Mouse (Mus musculus) MEL (cell line): ENCODE results near the gene Tsen54. TPM values are rescaled to one million over a fixed set of nuclear protein-coding genes. Genes with fewer than 3 reads are reported as not detected.

Experiments used
- DNase-seq: peaks from one replicate; pipeline ENCODE4 v3.0.0; 2011; ENCODE audit warnings: low read depth, low spot score
- H3K27ac ChIP-seq: 2 replicates; pipeline ENCODE4 v1.5.1; 2012; ENCODE audit warnings: low read depth, mild to moderate bottlenecking, control low read depth, low read length, moderate library complexity; ENCODE audit not compliant: control insufficient read depth
- H3K27me3 ChIP-seq, 2 experiments: fragments of 150-350 bp in 1 of 2; sonication (generic) in 1 of 2; 2 replicates each; pipeline ENCODE4 v1.6.1; 2012; ENCODE audit warnings: low read length in 2 of 2, mild to moderate bottlenecking in 2 of 2, improper control_type of control experiment in 1 of 2, moderate library complexity in 1 of 2; ENCODE audit not compliant: insufficient read depth in 2 of 2, control insufficient read depth in 1 of 2
- H3K36me3 ChIP-seq, 2 experiments: 2 replicates each; pipeline ENCODE4 v1.6.1; 2012 to 2014; ENCODE audit warnings: low read length in 2 of 2, improper control_type of control experiment in 1 of 2, inconsistent platforms in 1 of 2, mild to moderate bottlenecking in 1 of 2; ENCODE audit not compliant: insufficient read depth in 2 of 2, control insufficient read depth in 1 of 2
- H3K4me1 ChIP-seq, 2 experiments: fragments of 150-350 bp in 1 of 2; sonication (generic) in 1 of 2; 2 replicates each; pipeline ENCODE4 v1.6.1; 2012; ENCODE audit warnings: low read length in 2 of 2, improper control_type of control experiment in 1 of 2, mild to moderate bottlenecking in 1 of 2; ENCODE audit not compliant: insufficient read depth in 2 of 2, control insufficient read depth in 1 of 2
- H3K4me3 ChIP-seq, 2 experiments: fragments of 150-350 bp in 1 of 2; sonication (generic) in 1 of 2; 2 replicates each; pipeline ENCODE4 v1.5.1; 2012; ENCODE audit warnings: low read depth in 2 of 2, low read length in 2 of 2, mild to moderate bottlenecking in 2 of 2, moderate library complexity in 2 of 2, control low read depth in 1 of 2, improper control_type of control experiment in 1 of 2; ENCODE audit not compliant: control insufficient read depth in 1 of 2, insufficient read depth in 1 of 2
- H3K79me2 ChIP-seq: 2 replicates; pipeline ENCODE4 v1.6.1; 2012; ENCODE audit warnings: mild to moderate bottlenecking, low read length, moderate library complexity; ENCODE audit not compliant: control insufficient read depth, poor library complexity, insufficient read depth
- H3K9ac ChIP-seq: 2 replicates; pipeline ENCODE4 v1.6.1; 2012; ENCODE audit warnings: low read depth, mild to moderate bottlenecking, control low read depth, low read length, moderate library complexity; ENCODE audit not compliant: control insufficient read depth, poor library complexity, severe bottlenecking
- H3K9me3 ChIP-seq: fragments of 150-350 bp; sonication (generic); replicated peaks from 2 replicates; pipeline ENCODE4 v1.6.1; 2012; ENCODE audit warnings: mild to moderate bottlenecking, low read length, improper control_type of control experiment, moderate library complexity; ENCODE audit not compliant: insufficient read depth
- BHLHE40 ChIP-seq: IDR thresholded peaks from 2 replicates; pipeline ENCODE4 v1.6.1; 2012; ENCODE audit warnings: low read depth, mild to moderate bottlenecking, inconsistent platforms, low read length, improper control_type of control experiment, borderline replicate concordance
- CTCF ChIP-seq, 3 experiments: IDR thresholded peaks in 2 of 3; conservative IDR thresholded peaks in 1 of 3; 2 replicates each; pipeline ENCODE4 v1.5.1; 2011 to 2012; ENCODE audit warnings: low read length in 3 of 3, low read depth in 2 of 3, mild to moderate bottlenecking in 2 of 3, improper control_type of control experiment in 1 of 3, inconsistent platforms in 1 of 3, mixed read lengths in 1 of 3, moderate library complexity in 1 of 3; ENCODE audit not compliant: control insufficient read depth in 1 of 3, insufficient read depth in 1 of 3, poor library complexity in 1 of 3, severe bottlenecking in 1 of 3
- E2F4 ChIP-seq: IDR thresholded peaks from 2 replicates; pipeline ENCODE4 v1.6.1; 2011; ENCODE audit warnings: low read depth, low read length, improper control_type of control experiment, borderline replicate concordance
- ELF1 ChIP-seq: IDR thresholded peaks from 2 replicates; pipeline ENCODE4 v1.6.1; 2014; ENCODE audit warnings: low read depth, mild to moderate bottlenecking, inconsistent platforms, low read length, improper control_type of control experiment, moderate library complexity
- EP300 ChIP-seq, 2 experiments: IDR thresholded peaks; 2 replicates each; pipeline ENCODE4 v1.6.1; 2011; ENCODE audit warnings: improper control_type of control experiment in 2 of 2, low read length in 2 of 2, low read depth in 1 of 2, mild to moderate bottlenecking in 1 of 2
- GATA1 ChIP-seq: IDR thresholded peaks from 2 replicates; pipeline ENCODE4 v1.6.1; 2011; ENCODE audit warnings: low read depth, low read length, improper control_type of control experiment
- HCFC1 ChIP-seq: IDR thresholded peaks from 2 replicates; pipeline ENCODE4 v1.6.1; 2012; ENCODE audit warnings: low read depth, mild to moderate bottlenecking, inconsistent platforms, low read length, improper control_type of control experiment, moderate library complexity
- JUND ChIP-seq: IDR thresholded peaks from 2 replicates; pipeline ENCODE4 v1.6.1; 2011; ENCODE audit warnings: low read depth, mild to moderate bottlenecking, improper control_type of control experiment, low read length
- MAX ChIP-seq: IDR thresholded peaks from 2 replicates; pipeline ENCODE4 v1.6.1; 2011; ENCODE audit warnings: low read length, improper control_type of control experiment
- MAZ ChIP-seq: IDR thresholded peaks from 2 replicates; pipeline ENCODE4 v1.6.1; 2012; ENCODE audit warnings: low read depth, mild to moderate bottlenecking, inconsistent platforms, low read length, improper control_type of control experiment
- MEF2A ChIP-seq: IDR thresholded peaks from 2 replicates; pipeline ENCODE4 v1.6.1; 2014; ENCODE audit warnings: low read depth, mild to moderate bottlenecking, inconsistent platforms, low read length, improper control_type of control experiment; ENCODE audit not compliant: poor library complexity, insufficient replicate concordance, severe bottlenecking; ENCODE audit errors: extremely low read depth
- MXI1 ChIP-seq: IDR thresholded peaks from 2 replicates; pipeline ENCODE4 v1.6.1; 2011; ENCODE audit warnings: mild to moderate bottlenecking, low read depth, low read length, improper control_type of control experiment
- NRF1 ChIP-seq: IDR thresholded peaks from 2 replicates; pipeline ENCODE4 v1.6.1; 2014; ENCODE audit warnings: low read depth, mild to moderate bottlenecking, inconsistent platforms, low read length, improper control_type of control experiment, moderate library complexity; ENCODE audit not compliant: poor library complexity, insufficient read depth, severe bottlenecking
- POLR2A ChIP-seq, 2 experiments: IDR thresholded peaks; 2 replicates each; pipeline ENCODE4 v1.6.1; 2011 to 2012; ENCODE audit warnings: low read length in 2 of 2, mild to moderate bottlenecking in 2 of 2, control low read depth in 1 of 2, improper control_type of control experiment in 1 of 2, low read depth in 1 of 2, moderate library complexity in 1 of 2; ENCODE audit not compliant: control insufficient read depth in 1 of 2, insufficient read depth in 1 of 2, poor library complexity in 1 of 2
- SIN3A ChIP-seq: IDR thresholded peaks from 2 replicates; pipeline ENCODE4 v1.6.1; 2012; ENCODE audit warnings: low read length, improper control_type of control experiment, inconsistent platforms
- UBTF ChIP-seq: IDR thresholded peaks from 2 replicates; pipeline ENCODE4 v1.6.1; 2012; ENCODE audit warnings: low read depth, mild to moderate bottlenecking, inconsistent platforms, low read length, improper control_type of control experiment, moderate library complexity, borderline replicate concordance; ENCODE audit not compliant: insufficient read depth
- USF1 ChIP-seq: IDR thresholded peaks from 2 replicates; pipeline ENCODE4 v1.6.1; 2014; ENCODE audit warnings: low read depth, mild to moderate bottlenecking, inconsistent platforms, low read length, improper control_type of control experiment, moderate library complexity
- ZC3H11A ChIP-seq: IDR thresholded peaks from 2 replicates; pipeline ENCODE4 v1.6.1; 2012; ENCODE audit warnings: low read depth, mild to moderate bottlenecking, inconsistent platforms, low read length, improper control_type of control experiment
- ZKSCAN1 ChIP-seq: IDR thresholded peaks from 2 replicates; pipeline ENCODE4 v1.6.1; 2012; ENCODE audit warnings: low read depth, mild to moderate bottlenecking, inconsistent platforms, low read length, improper control_type of control experiment, moderate library complexity
- ZMIZ1 ChIP-seq: IDR thresholded peaks from 2 replicates; pipeline ENCODE4 v1.6.1; 2012; ENCODE audit warnings: low read depth, mild to moderate bottlenecking, inconsistent platforms, low read length, improper control_type of control experiment, moderate library complexity
- polyA plus RNA-seq, 2 experiments: library from polyadenylated mRNA; stranded (reverse) in 1 of 2; unstranded in 1 of 2; fragments of >175 nt in 1 of 2; fragments of >200 nt in 1 of 2; gene quantifications; 2 replicates each; pipeline versions ENCODE4 v1.2.1 to v1.2.4; 2012; ENCODE audit warnings: low replicate concordance in 2 of 2, low read depth in 1 of 2; ENCODE audit not compliant: insufficient read length in 2 of 2, insufficient read depth in 1 of 2, missing spikeins in 1 of 2
- total RNA-seq: library from RNA; depleted of rRNA; stranded (reverse); fragments of 300-350 nt; gene quantifications from 2 replicates; pipeline ENCODE4 v1.2.3, GENCODE M21; 2012

The Tsen54 gene
- total and polyA plus RNA-seq, 3 experiments = 55.8 to 72.0 TPM; not detected in 1

GRCm38 (mm10) chr11:115779038-115779571, 35.4 kb upstream of the Tsen54 start:
- peak overlapping the region; percentile 29 for H3K9ac ChIP-seq
- peak; percentile 50 for DNase-seq
- H3K36me3 ChIP-seq = peaks cover 0 to 9% of the 10 kb centered on the region in 2 experiments; a peak in 3 of 4 replicates
- peak overlapping the region; percentile 33 for H3K27ac ChIP-seq
- H3K4me3 ChIP-seq = no peak overlapping the region
- no peaks in the 10 kb centered on the region for H3K27me3 ChIP-seq
- peak; percentile 17; the same call in 1 of the 2 replicates for TF ChIP-seq ELF1
- no peak for TF ChIP-seq HCFC1
- no peak for TF ChIP-seq SIN3A
- no peak; the same call in 1 of the 2 replicates for TF ChIP-seq GATA1
- no peak for TF ChIP-seq MXI1
- no peak for TF ChIP-seq USF1
- peak in 1 of 2 experiments; percentile 28; a peak in 1 of 4 replicates for TF ChIP-seq EP300 (IDR thresholded peaks at IDR 0.05; ENCODE audit: low read depth in 1 of 2, low read length in 2 of 2)
- no peak for TF ChIP-seq ZMIZ1
- TF ChIP-seq E2F4 = no peak
- no peak for TF ChIP-seq MAZ
- H3K9me3 ChIP-seq = no peaks in the 10 kb centered on the region
- no peaks in the 10 kb centered on the region; the same call in 1 of the 2 replicates for H3K79me2 ChIP-seq
- H3K4me1 ChIP-seq = peaks cover 11 to 14% of the 10 kb centered on the region in 2 experiments; a peak in 3 of 4 replicates

- no peak overlapping the region for H3K9ac ChIP-seq
- H3K4me1 ChIP-seq = peaks cover 9 to 14% of the 10 kb centered on the region in 2 experiments; a peak in 3 of 4 replicates
- no peaks in the 10 kb centered on the region for H3K27me3 ChIP-seq
- H3K36me3 ChIP-seq = peaks cover 0 to 9% of the 10 kb centered on the region in 2 experiments; a peak in 3 of 4 replicates
- no peaks in the 10 kb centered on the region for H3K9me3 ChIP-seq
- H3K27ac ChIP-seq = no peak overlapping the region
- no peak for TF ChIP-seq ZC3H11A
- TF ChIP-seq MAX = no peak
- TF ChIP-seq SIN3A = no peak
- no peak for TF ChIP-seq JUND
- no peak for TF ChIP-seq ZKSCAN1
- TF ChIP-seq UBTF = no peak
- no peak for TF ChIP-seq BHLHE40
- TF ChIP-seq POLR2A (IDR thresholded peaks at IDR 0.05; ENCODE audit: control insufficient read depth in 1 of 2, insufficient read depth in 1 of 2, low read depth in 1 of 2, low read length in 2 of 2, poor library complexity in 1 of 2) = no peak
- no peak for TF ChIP-seq CTCF (IDR thresholded peaks at IDR 0.05 in 2 of 3, conservative IDR thresholded peaks at IDR 0.05 in 1 of 3; ENCODE audit: control insufficient read depth in 1 of 3, insufficient read depth in 1 of 3, low read depth in 2 of 3, low read length in 3 of 3, poor library complexity in 1 of 3, severe bottlenecking in 1 of 3)
- TF ChIP-seq MEF2A = no peak
- no peak for TF ChIP-seq NRF1
- DNase-seq = no peak
- no peaks in the 10 kb centered on the region; the same call in 1 of the 2 replicates for H3K79me2 ChIP-seq
- H3K4me3 ChIP-seq = no peak overlapping the region
Measured at GRCm38 (mm10) chr11:115780141-115781070, 34.1 kb upstream of the Tsen54 start.
